Mouse (Mus musculus) MEL (cell line): ENCODE measurements around the gene Cd200r3.

Experiments used
- CTCF ChIP-seq, 3 experiments: IDR thresholded peaks in 2 of 3; conservative IDR thresholded peaks in 1 of 3; 2 replicates each; pipeline ENCODE4 v1.5.1; 2011 to 2012; ENCODE audit warnings: low read length in 3 of 3, low read depth in 2 of 3, mild to moderate bottlenecking in 2 of 3, improper control_type of control experiment in 1 of 3, inconsistent platforms in 1 of 3, mixed read lengths in 1 of 3, moderate library complexity in 1 of 3; ENCODE audit not compliant: control insufficient read depth in 1 of 3, insufficient read depth in 1 of 3, poor library complexity in 1 of 3, severe bottlenecking in 1 of 3
- EP300 ChIP-seq, 2 experiments: IDR thresholded peaks; 2 replicates each; pipeline ENCODE4 v1.6.1; 2011; ENCODE audit warnings: improper control_type of control experiment in 2 of 2, low read length in 2 of 2, low read depth in 1 of 2, mild to moderate bottlenecking in 1 of 2
- GATA1 ChIP-seq: IDR thresholded peaks from 2 replicates; pipeline ENCODE4 v1.6.1; 2011; ENCODE audit warnings: low read depth, low read length, improper control_type of control experiment
- MAFK ChIP-seq: IDR thresholded peaks from 2 replicates; pipeline ENCODE4 v1.6.1; 2011; ENCODE audit warnings: low read depth, mild to moderate bottlenecking, low read length, improper control_type of control experiment, borderline replicate concordance
- MEF2A ChIP-seq: IDR thresholded peaks from 2 replicates; pipeline ENCODE4 v1.6.1; 2014; ENCODE audit warnings: low read depth, mild to moderate bottlenecking, inconsistent platforms, low read length, improper control_type of control experiment; ENCODE audit not compliant: poor library complexity, insufficient replicate concordance, severe bottlenecking; ENCODE audit errors: extremely low read depth
- POLR2A ChIP-seq, 2 experiments: IDR thresholded peaks; 2 replicates each; pipeline ENCODE4 v1.6.1; 2011 to 2012; ENCODE audit warnings: low read length in 2 of 2, mild to moderate bottlenecking in 2 of 2, control low read depth in 1 of 2, improper control_type of control experiment in 1 of 2, low read depth in 1 of 2, moderate library complexity in 1 of 2; ENCODE audit not compliant: control insufficient read depth in 1 of 2, insufficient read depth in 1 of 2, poor library complexity in 1 of 2

DNA sequence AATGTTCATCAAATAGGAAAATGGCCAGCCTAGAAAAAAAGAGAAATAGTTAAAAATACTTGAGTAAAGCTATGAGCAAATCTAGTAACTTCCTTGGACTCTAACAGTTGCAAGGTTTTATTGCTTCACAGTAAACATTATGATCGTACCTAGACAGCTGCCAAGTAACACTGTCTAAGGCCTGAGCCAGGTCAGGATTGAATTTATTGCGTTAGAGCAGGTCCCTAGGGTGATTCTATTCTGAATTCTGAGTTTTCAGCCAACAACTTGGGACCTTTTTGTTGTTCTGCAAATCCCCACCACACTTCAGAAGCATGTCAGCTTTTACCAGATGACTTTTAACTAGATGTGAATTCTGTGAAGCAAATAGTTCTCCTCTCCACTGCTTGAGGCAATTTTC lies 87.3 kb downstream of the Cd200r3 start:
- TF ChIP-seq CTCF (IDR thresholded peaks at IDR 0.05 in 2 of 3, conservative IDR thresholded peaks at IDR 0.05 in 1 of 3; ENCODE audit: control insufficient read depth in 1 of 3, insufficient read depth in 1 of 3, low read depth in 2 of 3, low read length in 3 of 3, poor library complexity in 1 of 3, severe bottlenecking in 1 of 3) (no peak), EP300 (IDR thresholded peaks at IDR 0.05; ENCODE audit: low read depth in 1 of 2, low read length in 2 of 2) (no peak), MEF2A (no peak), MAFK (no peak), GATA1 (no peak), POLR2A (IDR thresholded peaks at IDR 0.05; ENCODE audit: control insufficient read depth in 1 of 2, insufficient read depth in 1 of 2, low read depth in 1 of 2, low read length in 2 of 2, poor library complexity in 1 of 2) (no peak)
